Mouse (Mus musculus) CH12.LX (cell line): ENCODE measurements around the gene Lrrc4. TPM values are rescaled to one million over a fixed set of nuclear protein-coding genes. Genes with fewer than 3 reads are reported as not detected.

Experiments used
- DNase-seq: peaks from one replicate; pipeline ENCODE4 v3.0.0-alpha.2; 2013; ENCODE audit errors: extremely low read depth
- H3K27ac ChIP-seq: 2 replicates; pipeline ENCODE4 v1.5.1; 2012; ENCODE audit warnings: low read depth, mild to moderate bottlenecking, control low read depth, moderate library complexity; ENCODE audit not compliant: insufficient read depth
- H3K27me3 ChIP-seq: replicated peaks from 2 replicates; pipeline ENCODE3; 2012; ENCODE audit warnings: inconsistent platforms
- H3K36me3 ChIP-seq, 2 experiments: replicated peaks in 1 of 2; 2 replicates each; pipeline versions ENCODE3 to v1.6.1; 2012; ENCODE audit warnings: inconsistent platforms in 1 of 2, low read length in 1 of 2, mild to moderate bottlenecking in 1 of 2, mixed read lengths in 1 of 2, moderate library complexity in 1 of 2; ENCODE audit not compliant: control insufficient read depth in 1 of 2, insufficient read depth in 1 of 2
- H3K4me1 ChIP-seq, 2 experiments: 2 replicates each; pipeline ENCODE4 v1.6.1; 2012; ENCODE audit warnings: inconsistent platforms in 1 of 2, moderate library complexity in 1 of 2; ENCODE audit not compliant: insufficient read depth in 2 of 2, control insufficient read depth in 1 of 2
- H3K4me2 ChIP-seq: 2 replicates; pipeline ENCODE4 v1.6.1; 2012; ENCODE audit warnings: low read depth, mild to moderate bottlenecking, control low read depth; ENCODE audit not compliant: poor library complexity, insufficient read depth, severe bottlenecking
- H3K4me3 ChIP-seq, 3 experiments: fragments of 150-350 bp in 1 of 3; sonication (generic) in 1 of 3; replicated peaks in 1 of 3; 2 replicates each; pipeline versions ENCODE3 to v1.5.1; 2011 to 2012; ENCODE audit warnings: low read depth in 2 of 3, low read length in 2 of 3, mild to moderate bottlenecking in 2 of 3, moderate library complexity in 2 of 3, control low read depth in 1 of 3, improper control_type of control experiment in 1 of 3, inconsistent platforms in 1 of 3, mixed read lengths in 1 of 3; ENCODE audit not compliant: poor library complexity in 1 of 3
- H3K79me2 ChIP-seq: replicated peaks from 2 replicates; pipeline ENCODE4 v1.6.1; 2012; ENCODE audit warnings: mild to moderate bottlenecking, moderate library complexity; ENCODE audit not compliant: control insufficient read depth, poor library complexity, insufficient read depth, severe bottlenecking; ENCODE audit errors: extremely low read depth
- H3K9ac ChIP-seq: 2 replicates; pipeline ENCODE4 v1.6.1; 2012; ENCODE audit warnings: low read depth, mild to moderate bottlenecking, control low read depth, moderate library complexity; ENCODE audit not compliant: insufficient read depth
- H3K9me3 ChIP-seq: replicated peaks from 2 replicates; pipeline ENCODE3; 2012; ENCODE audit warnings: low read length, inconsistent platforms, mixed read lengths
- BHLHE40 ChIP-seq: IDR thresholded peaks from 2 replicates; pipeline ENCODE4 v1.6.1; 2011; ENCODE audit warnings: mild to moderate bottlenecking, low read depth, low read length, improper control_type of control experiment
- E2F4 ChIP-seq: IDR thresholded peaks from 2 replicates; pipeline ENCODE4 v1.6.1; 2011; ENCODE audit warnings: low read depth, low read length, improper control_type of control experiment; ENCODE audit not compliant: insufficient replicate concordance
- ELF1 ChIP-seq: IDR thresholded peaks from 2 replicates; pipeline ENCODE4 v1.6.1; 2014; ENCODE audit warnings: low read depth, mild to moderate bottlenecking, inconsistent platforms, low read length, improper control_type of control experiment
- EP300 ChIP-seq: IDR thresholded peaks from 2 replicates; pipeline ENCODE4 v1.6.1; 2011; ENCODE audit warnings: low read length, improper control_type of control experiment
- ETS1 ChIP-seq: conservative IDR thresholded peaks from 2 replicates; pipeline ENCODE4 v1.6.1; 2012; ENCODE audit warnings: low read depth, mild to moderate bottlenecking, inconsistent platforms, low read length, improper control_type of control experiment, moderate library complexity
- GABPA ChIP-seq: IDR thresholded peaks from 2 replicates; pipeline ENCODE4 v1.6.1; 2012; ENCODE audit warnings: low read depth, low read length, improper control_type of control experiment, inconsistent platforms; ENCODE audit not compliant: insufficient replicate concordance
- JUN ChIP-seq: IDR thresholded peaks from 2 replicates; pipeline ENCODE4 v1.6.1; 2011; ENCODE audit warnings: low read depth, mild to moderate bottlenecking, low read length, improper control_type of control experiment, moderate library complexity; ENCODE audit not compliant: insufficient read depth
- JUND ChIP-seq: conservative IDR thresholded peaks from 2 replicates; pipeline ENCODE4 v1.6.1; 2011; ENCODE audit warnings: low read depth, low read length, improper control_type of control experiment
- MAFK ChIP-seq: IDR thresholded peaks from 2 replicates; pipeline ENCODE4 v1.6.1; 2011; ENCODE audit warnings: low read length, improper control_type of control experiment; ENCODE audit not compliant: insufficient replicate concordance
- MAZ ChIP-seq: IDR thresholded peaks from 2 replicates; pipeline ENCODE4 v1.6.1; 2012; ENCODE audit warnings: low read depth, mild to moderate bottlenecking, inconsistent platforms, low read length, improper control_type of control experiment, moderate library complexity
- MEF2A ChIP-seq: IDR thresholded peaks from 2 replicates; pipeline ENCODE4 v1.6.1; 2014; ENCODE audit warnings: low read depth, mild to moderate bottlenecking, inconsistent platforms, low read length, improper control_type of control experiment, borderline replicate concordance
- MXI1 ChIP-seq: IDR thresholded peaks from 2 replicates; pipeline ENCODE4 v1.6.1; 2011; ENCODE audit warnings: mild to moderate bottlenecking, low read depth, low read length, improper control_type of control experiment
- PAX5 ChIP-seq: IDR thresholded peaks from 2 replicates; pipeline ENCODE4 v1.6.1; 2012; ENCODE audit warnings: low read length, inconsistent platforms, mixed read lengths
- POLR2AphosphoS2 ChIP-seq: IDR thresholded peaks from 2 replicates; pipeline ENCODE4 v1.6.1; 2011; ENCODE audit warnings: low read depth, low read length, improper control_type of control experiment
- RAD21 ChIP-seq: IDR thresholded peaks from 2 replicates; pipeline ENCODE4 v1.6.1; 2011; ENCODE audit warnings: low read depth, mild to moderate bottlenecking, low read length, improper control_type of control experiment, moderate library complexity
- TBP ChIP-seq: conservative IDR thresholded peaks from 2 replicates; pipeline ENCODE4 v1.6.1; 2011; ENCODE audit warnings: low read depth, low read length, improper control_type of control experiment
- USF2 ChIP-seq: conservative IDR thresholded peaks from 2 replicates; pipeline ENCODE4 v1.6.1; 2011; ENCODE audit warnings: low read depth, low read length, improper control_type of control experiment
- ZC3H11A ChIP-seq: IDR thresholded peaks from 2 replicates; pipeline ENCODE4 v1.6.1; 2012; ENCODE audit warnings: low read depth, mild to moderate bottlenecking, inconsistent platforms, low read length, improper control_type of control experiment
- dilution Hi-C: fragments of 300-500 bp; cut with MboI; formaldehyde crosslinking; loops from 2 replicates; pipeline ENCODE4 v1.14.3; 2020; ENCODE audit warnings: low sequenced_read_pairs; ENCODE audit not compliant: extremely low pct_unique_long_range_greater_than_20kb, extremely low pct_ligation_motif_present
- in situ Hi-C: fragments of 300-500 bp; cut with MboI; formaldehyde crosslinking; loops from 3 replicates; pipeline ENCODE4 v1.14.3; 2019; ENCODE audit warnings: low sequenced_read_pairs, low pct_ligation_motif_present, low pct_unique_long_range_greater_than_20kb, mixed read lengths
- polyA plus RNA-seq: library from polyadenylated mRNA; unstranded; fragments of >175 nt; gene quantifications from 2 replicates; pipeline ENCODE4 v1.2.1, GENCODE M21; 2012; ENCODE audit warnings: low read depth; ENCODE audit not compliant: insufficient read length
- total RNA-seq, 2 experiments: library from RNA; depleted of rRNA; stranded (reverse); fragments of 300-350 nt in 1 of 2; fragments of >200 nt in 1 of 2; gene quantifications; 2 replicates each; pipeline ENCODE4 v1.2.3; 2012 to 2014

Lrrc4 gene
- total and polyA plus RNA-seq, 3 experiments: 0.09 to 0.55 TPM; not detected in 1

DNA sequence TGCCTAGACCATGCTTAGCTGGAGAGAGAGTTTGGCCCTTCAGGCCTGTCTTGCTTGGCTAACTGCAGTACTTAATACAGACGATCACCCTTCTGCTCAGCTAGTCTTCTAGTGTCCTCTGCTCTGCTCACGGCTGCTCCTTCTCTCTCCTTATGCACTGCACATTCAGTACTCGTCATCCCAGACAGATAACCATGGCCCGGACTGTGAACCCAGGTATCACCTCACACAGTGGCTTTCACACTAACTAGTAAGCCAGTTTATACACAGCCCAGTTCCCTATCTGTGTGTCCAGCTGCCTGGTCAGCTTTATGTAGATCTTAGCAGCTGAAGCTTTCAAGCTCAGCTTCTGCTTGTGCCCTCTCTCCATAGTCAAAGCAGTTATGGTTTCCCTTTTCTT lies 210.1 kb downstream of the Lrrc4 start:
- H3K27ac ChIP-seq: peak overlapping the region; percentile 22; the same call in 1 of the 2 replicates
- H3K79me2 ChIP-seq: peaks cover 28% of the 10 kb centered on the region
- no peak overlapping the region for H3K9ac ChIP-seq
- H3K4me1 ChIP-seq: peaks cover 6 to 39% of the 10 kb centered on the region in 2 experiments; a peak in 3 of 4 replicates
- H3K9me3 ChIP-seq: no peaks in the 10 kb centered on the region
- no peak for TF ChIP-seq MAZ
- TF ChIP-seq POLR2AphosphoS2: 0 out of 2 replicates have a peak, but pooled peaks have one; percentile 35
- in situ Hi-C loops (no loop called here), dilution Hi-C loops (no loop called here)
- H3K27me3 ChIP-seq: no peaks in the 10 kb centered on the region
- H3K36me3 ChIP-seq: peaks cover 16 to 74% of the 10 kb centered on the region in 2 experiments
- DNase-seq: no peak
- no peak overlapping the region for H3K4me3 ChIP-seq
- no peak overlapping the region for H3K4me2 ChIP-seq

DNA sequence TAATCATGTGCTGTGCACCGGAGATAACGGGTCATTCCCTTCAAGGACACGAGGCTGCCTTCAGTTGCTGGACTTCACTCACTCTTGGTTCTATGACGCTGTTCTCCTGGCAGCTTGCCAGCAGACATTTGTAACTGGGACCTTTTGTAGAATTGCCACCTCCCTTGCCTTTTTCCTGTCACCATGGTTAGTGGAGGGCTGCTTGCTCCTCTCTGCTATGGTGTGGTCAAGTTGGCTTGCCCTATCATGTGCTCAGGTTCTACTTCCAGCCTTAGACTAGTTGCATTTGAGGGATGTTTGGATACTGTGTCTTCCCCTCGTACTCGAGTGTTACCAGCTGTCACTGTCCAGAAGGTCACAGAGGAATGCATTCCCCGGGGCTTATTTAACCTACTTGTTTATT lies 212.8 kb downstream of the Lrrc4 start:
- no peak for TF ChIP-seq ELF1
- no peak for TF ChIP-seq JUND
- TF ChIP-seq GABPA: no peak
- TF ChIP-seq TBP: no peak
- Histone ChIP-seq H3K4me3 (no peak overlapping the region), H3K27me3 (no peaks in the 10 kb centered on the region), H3K4me1 (peaks cover 6 to 42% of the 10 kb centered on the region in 2 experiments; a peak in 3 of 4 replicates), H3K9me3 (no peaks in the 10 kb centered on the region), H3K9ac (no peak overlapping the region), H3K4me2 (no peak overlapping the region), H3K27ac (0 out of 2 replicates have a peak overlapping the region, but pooled peaks have one; percentile 1), H3K79me2 (peaks cover 37% of the 10 kb centered on the region), H3K36me3 (peaks cover 10 to 65% of the 10 kb centered on the region in 2 experiments)
- DNase-seq: no peak
- dilution Hi-C loops (no loop called here), in situ Hi-C loops (no loop called here)

DNA sequence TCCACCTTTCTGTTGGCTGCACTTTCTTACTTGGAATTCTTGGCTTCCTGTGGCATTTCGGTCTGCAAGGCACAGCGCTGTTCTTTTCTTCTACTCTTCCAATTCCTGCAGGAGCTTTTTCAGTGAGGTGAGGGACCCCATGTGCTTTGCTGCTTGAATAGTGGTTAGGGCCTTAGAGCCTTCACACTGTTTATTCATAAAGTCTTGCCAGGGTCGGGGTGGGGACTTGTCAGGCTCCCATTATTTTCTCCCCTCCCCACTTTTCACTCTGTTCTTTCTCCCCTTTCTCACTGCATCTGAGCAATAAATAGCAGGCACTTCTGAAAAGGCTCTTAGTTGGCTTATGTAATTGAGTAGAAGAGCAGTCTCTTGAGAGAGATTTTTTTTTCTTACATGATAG lies 213.2 kb downstream of the Lrrc4 start:
- Histone ChIP-seq H3K27me3 (no peaks in the 10 kb centered on the region), H3K9me3 (no peaks in the 10 kb centered on the region), H3K4me3 (no peak overlapping the region), H3K79me2 (peaks cover 37% of the 10 kb centered on the region), H3K27ac (no peak overlapping the region), H3K4me2 (no peak overlapping the region), H3K36me3 (peaks cover 10 to 65% of the 10 kb centered on the region in 2 experiments), H3K9ac (no peak overlapping the region), H3K4me1 (peaks cover 6 to 42% of the 10 kb centered on the region in 2 experiments; a peak in 3 of 4 replicates)
- no peak for TF ChIP-seq MAFK
- TF ChIP-seq RAD21: no peak
- no peak for TF ChIP-seq MXI1
- TF ChIP-seq ETS1: no peak
- no peak for TF ChIP-seq PAX5
- TF ChIP-seq BHLHE40: no peak
- TF ChIP-seq EP300: no peak
- no peak for TF ChIP-seq ZC3H11A
- no peak for TF ChIP-seq JUN
- no peak for TF ChIP-seq ELF1
- no peak for TF ChIP-seq E2F4
- no peak for TF ChIP-seq MEF2A
- TF ChIP-seq USF2: no peak
- TF ChIP-seq JUND: no peak
- in situ Hi-C loops: no loop called here
- no peak for DNase-seq
- dilution Hi-C loops: no loop called here
